ENCODE assay signal across 24 mouse cellular contexts in the genomic region with DNA sequence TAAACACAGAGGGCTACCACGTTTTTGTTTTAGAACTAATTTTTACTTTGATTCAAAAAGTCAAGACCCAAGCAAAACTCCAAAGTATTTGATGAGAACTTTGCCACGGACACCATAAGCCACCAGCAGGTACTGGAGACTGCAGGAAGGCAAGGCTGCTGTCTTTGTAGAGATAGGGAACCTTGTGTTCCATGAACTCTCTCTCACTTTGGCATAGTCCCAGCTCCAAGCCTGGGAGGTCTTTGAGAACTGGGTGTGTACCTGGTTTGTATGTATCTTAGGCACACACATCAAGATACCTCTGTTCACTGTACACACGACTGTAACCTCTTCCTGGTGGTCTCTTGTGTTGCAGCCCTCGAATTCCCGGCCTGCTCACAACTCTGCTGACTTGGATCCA. TPM values are rescaled to one million over a fixed set of nuclear protein-coding genes. Genes with fewer than 3 reads are reported as not detected.
"Had no signal": no experiment of that assay in that cellular context is flagged by ENCODE, and none has a peak within 500 bp of the region (broad histone marks: within the 10 kb centered on the region; RNA-seq: fewer than 3 reads in every experiment).

No protein-coding gene starts in this region.

- H3K9me3 ChIP-seq: megakaryocyte, embryonic 14.5 days; midbrain, embryonic 10.5 days; midbrain, embryonic 12.5 days; neural tube, embryonic 13.5 days; neural tube, embryonic 15.5 days had no signal

- ATAC-seq: midbrain, embryonic 16.5 days had no signal

- H3K4me1 ChIP-seq: midbrain, embryonic 12.5 days; neural tube, embryonic 13.5 days; neural tube, embryonic 15.5 days had no signal

- DNase-seq: lung, adult 18-20 months; lung, embryonic 14.5 days; lung, postnatal 10 days; lung, postnatal 4 days; midbrain, embryonic 14.5 days; retina, postnatal 1 day; right cerebral cortex, adult 18-20 months; right cerebral cortex, postnatal 25 days; right cerebral cortex, postnatal 4 days; spleen, adult 18-20 months; thymus, adult 18-20 months; thymus, postnatal 14 days; thymus, postnatal 36 days had no signal

- H3K9ac ChIP-seq: lung, embryonic 14.5 days; midbrain, embryonic 12.5 days; neural tube, embryonic 13.5 days; neural tube, embryonic 15.5 days had no signal

- H3K4me3 ChIP-seq: megakaryocyte, embryonic 14.5 days; midbrain, embryonic 10.5 days; midbrain, embryonic 12.5 days; myocyte; neural tube, embryonic 13.5 days; neural tube, embryonic 15.5 days had no signal

- H3K27ac ChIP-seq: midbrain, embryonic 10.5 days; midbrain, embryonic 12.5 days; neural tube, embryonic 13.5 days; neural tube, embryonic 15.5 days had no signal

- H3K27me3 ChIP-seq: megakaryocyte, embryonic 14.5 days; midbrain, embryonic 12.5 days; neural tube, embryonic 13.5 days; neural tube, embryonic 15.5 days had no signal

RNA-seq across cellular contexts. Expression of gene Cldn20, which starts 18.0 kb away (rescaled TPM):
- polyA plus RNA-seq: lung, embryonic 14.5 days; lung, embryonic 16.5 days; midbrain, embryonic 10.5 days; midbrain, embryonic 12.5 days; midbrain, embryonic 14.5 days; neural tube, embryonic 11.5 days; neural tube, embryonic 13.5 days; neural tube, embryonic 15.5 days; stomach, embryonic 16.5 days; thymus, postnatal 0 days had no signal
